Comparison of ENCODE assay signal across 22 mouse cellular contexts in the genomic region with DNA sequence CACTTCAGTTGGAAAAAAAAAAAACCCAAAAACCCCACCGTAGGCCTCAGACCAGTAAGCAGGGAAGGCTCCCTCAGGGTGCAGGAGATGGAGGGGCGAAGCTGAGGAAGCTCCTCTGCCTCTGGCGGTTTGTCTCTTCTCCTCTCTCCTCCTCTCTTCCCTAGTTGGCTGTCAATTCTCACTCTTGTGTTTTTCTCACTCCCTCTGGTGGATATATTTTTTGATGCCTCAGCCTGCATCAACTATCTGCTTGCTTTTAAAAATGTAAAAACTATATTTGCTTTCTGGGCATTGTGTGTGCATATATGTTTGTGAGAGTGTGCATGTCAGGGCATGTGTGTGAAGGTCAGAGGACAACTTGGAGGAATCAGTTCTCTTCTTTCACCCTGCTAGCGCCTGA.
DNase-seq lines count a peak whose midpoint lies in the region; ATAC-seq and TF ChIP-seq lines count a peak whose summit lies in the region.
"Had no signal": no experiment of that assay in that cellular context is flagged by ENCODE, and none has a peak within 500 bp of the region (broad histone marks: within the 10 kb centered on the region; RNA-seq: fewer than 3 reads in every experiment).

No protein-coding gene starts in this region.

- no peak overlapping the region; the same call in 1 of the 2 replicates for H3K27ac ChIP-seq in embryonic facial prominence, embryonic 14.5 days (replicated peaks; ENCODE audit: low read depth, low read length)
- H3K27ac ChIP-seq in embryonic facial prominence, embryonic 10.5 days (replicated peaks) = no peak overlapping the region
- no peak overlapping the region for H3K27ac ChIP-seq in kidney, postnatal 0 days
- H3K27ac ChIP-seq in lung, postnatal 0 days (ENCODE audit: low read length) = no peak overlapping the region
- H3K27ac ChIP-seq in stomach, postnatal 0 days (replicated peaks) = no peak overlapping the region
- H3K27ac ChIP-seq: heart, embryonic 15.5 days; hindbrain, embryonic 10.5 days; macrophage; neural tube, embryonic 13.5 days had no signal

- no peaks in the 10 kb centered on the region for H3K36me3 ChIP-seq in embryonic facial prominence, embryonic 14.5 days (ENCODE audit: control insufficient read depth, insufficient read depth, low read length)
- H3K36me3 ChIP-seq in embryonic facial prominence, embryonic 10.5 days (replicated peaks) = no peaks in the 10 kb centered on the region
- H3K36me3 ChIP-seq in kidney, postnatal 0 days (ENCODE audit: insufficient read depth, low read length) = no peaks in the 10 kb centered on the region
- H3K36me3 ChIP-seq in lung, postnatal 0 days (ENCODE audit: insufficient read depth, low read length) = no peaks in the 10 kb centered on the region
- H3K36me3 ChIP-seq in stomach, postnatal 0 days (ENCODE audit: control insufficient read depth, insufficient read depth, low read length) = no peaks in the 10 kb centered on the region
- H3K36me3 ChIP-seq: forebrain, embryonic 10.5 days; hindbrain, embryonic 10.5 days had no signal

- H3K27me3 ChIP-seq in embryonic facial prominence, embryonic 14.5 days (replicated peaks; ENCODE audit: control insufficient read depth, insufficient read depth, low read length) = no peaks in the 10 kb centered on the region
- H3K27me3 ChIP-seq in embryonic facial prominence, embryonic 10.5 days (replicated peaks; ENCODE audit: low read depth, poor library complexity, severe bottlenecking) = peaks cover 27% of the 10 kb centered on the region
- no peaks in the 10 kb centered on the region for H3K27me3 ChIP-seq in kidney, postnatal 0 days (ENCODE audit: insufficient read depth, low read length)
- no peaks in the 10 kb centered on the region for H3K27me3 ChIP-seq in lung, postnatal 0 days (replicated peaks; ENCODE audit: insufficient read depth, low read length)
- H3K27me3 ChIP-seq in stomach, postnatal 0 days (ENCODE audit: control insufficient read depth, insufficient read depth, low read length) = no peaks in the 10 kb centered on the region
- H3K27me3 ChIP-seq: heart, embryonic 15.5 days; neural tube, embryonic 13.5 days had no signal

- H3K9ac ChIP-seq in embryonic facial prominence, embryonic 14.5 days (ENCODE audit: low read depth, low read length) = no peak overlapping the region
- no peak overlapping the region for H3K9ac ChIP-seq in kidney, postnatal 0 days (ENCODE audit: low read depth, low read length)
- H3K9ac ChIP-seq in lung, postnatal 0 days (replicated peaks; ENCODE audit: low read depth) = no peak overlapping the region
- no peak overlapping the region for H3K9ac ChIP-seq in stomach, postnatal 0 days (ENCODE audit: low read length)
- H3K9ac ChIP-seq: heart, embryonic 15.5 days; neural tube, embryonic 13.5 days had no signal

- 46% methylated on average over 4 of the region's 4 CpGs for WGBS in embryonic facial prominence, embryonic 14.5 days
- 40% methylated on average over 4 of the region's 4 CpGs for WGBS in embryonic facial prominence, embryonic 10.5 days
- WGBS in kidney, postnatal 0 days = 65% methylated on average over 4 of the region's 4 CpGs
- WGBS in lung, postnatal 0 days = 65% methylated on average over 4 of the region's 4 CpGs
- 65% methylated on average over 4 of the region's 4 CpGs for WGBS in stomach, postnatal 0 days

- no peak overlapping the region for H3K4me2 ChIP-seq in embryonic facial prominence, embryonic 14.5 days (ENCODE audit: low read depth, low read length)
- H3K4me2 ChIP-seq in kidney, postnatal 0 days (ENCODE audit: low read length) = no peak overlapping the region
- H3K4me2 ChIP-seq in lung, postnatal 0 days (replicated peaks; ENCODE audit: low read depth, low read length) = no peak overlapping the region
- no peak overlapping the region for H3K4me2 ChIP-seq in stomach, postnatal 0 days (replicated peaks; ENCODE audit: low read depth)
- H3K4me2 ChIP-seq: heart, embryonic 15.5 days; midbrain, embryonic 11.5 days; neural tube, embryonic 13.5 days had no signal

- H3K4me3 ChIP-seq in embryonic facial prominence, embryonic 14.5 days (ENCODE audit: low read depth, low read length) = no peak overlapping the region
- H3K4me3 ChIP-seq in embryonic facial prominence, embryonic 10.5 days = no peak overlapping the region
- no peak overlapping the region for H3K4me3 ChIP-seq in kidney, postnatal 0 days (replicated peaks; ENCODE audit: low read depth, low read length)
- no peak overlapping the region for H3K4me3 ChIP-seq in lung, postnatal 0 days (ENCODE audit: low read depth, low read length)
- H3K4me3 ChIP-seq in stomach, postnatal 0 days (ENCODE audit: low read depth, low read length) = no peak overlapping the region
- H3K4me3 ChIP-seq: forebrain, embryonic 10.5 days; heart, embryonic 15.5 days; hindbrain, embryonic 10.5 days; neural tube, embryonic 13.5 days had no signal

- DNase-seq in embryonic facial prominence, embryonic 14.5 days (ENCODE audit: low spot score) = peak; percentile 39
- no peak for DNase-seq in embryonic facial prominence, embryonic 10.5 days (ENCODE audit: low spot score)
- DNase-seq in kidney, postnatal 0 days (ENCODE audit: low spot score) = peak; percentile 36
- DNase-seq in kidney, postnatal 4 days = no peak
- DNase-seq in lung, postnatal 0 days (ENCODE audit: low spot score) = no peak
- DNase-seq in lung, postnatal 4 days = no peak
- DNase-seq in stomach, postnatal 0 days (ENCODE audit: low spot score) = no peak
- no peak for DNase-seq in spleen, adult 18-20 months
- DNase-seq: adrenal gland, adult 2 months; cerebellum, adult 9-10 months; gastrocnemius, postnatal 10 days; heart, adult 18-20 months; kidney, adult 8-10 months; kidney, postnatal 25 days; right cerebral cortex, adult 18-20 months; thymus, postnatal 36 days had no signal

- no peaks in the 10 kb centered on the region for H3K9me3 ChIP-seq in embryonic facial prominence, embryonic 14.5 days (ENCODE audit: control insufficient read depth, low read length)
- no peaks in the 10 kb centered on the region for H3K9me3 ChIP-seq in embryonic facial prominence, embryonic 10.5 days
- H3K9me3 ChIP-seq in kidney, postnatal 0 days (replicated peaks; ENCODE audit: low read length) = no peaks in the 10 kb centered on the region
- no peaks in the 10 kb centered on the region for H3K9me3 ChIP-seq in lung, postnatal 0 days (ENCODE audit: low read length)
- H3K9me3 ChIP-seq in stomach, postnatal 0 days (ENCODE audit: control insufficient read depth, low read length) = no peaks in the 10 kb centered on the region
- H3K9me3 ChIP-seq: forebrain, embryonic 10.5 days; heart, embryonic 15.5 days; hindbrain, embryonic 10.5 days; neural tube, embryonic 13.5 days had no signal

- ATAC-seq in embryonic facial prominence, embryonic 14.5 days (ENCODE audit: low read depth) = no peak
- ATAC-seq in kidney, postnatal 0 days (replicated peaks; ENCODE audit: low FRiP score, low read depth) = no peak
- ATAC-seq in lung, postnatal 0 days = no peak
- no peak for ATAC-seq in stomach, postnatal 0 days (ENCODE audit: low FRiP score, low TSS enrichment)

- TF ChIP-seq CTCF in kidney, postnatal 0 days (IDR thresholded peaks at IDR 0.05; ENCODE audit: low read depth) = peak; percentile 56
- peak; percentile 37 for TF ChIP-seq CTCF in lung, postnatal 0 days (IDR thresholded peaks at IDR 0.05)
- peak; percentile 63 for TF ChIP-seq CTCF in stomach, postnatal 0 days (IDR thresholded peaks at IDR 0.05; ENCODE audit: low read depth)

- no peak for TF ChIP-seq EP300 in lung, postnatal 0 days (IDR thresholded peaks at IDR 0.05)
- TF ChIP-seq EP300 in stomach, postnatal 0 days (optimal IDR thresholded peaks at IDR 0.05) = no peak

- no peaks in the 10 kb centered on the region for H3K4me1 ChIP-seq in embryonic facial prominence, embryonic 14.5 days (ENCODE audit: control insufficient read depth, insufficient read depth, low read length)
- H3K4me1 ChIP-seq in embryonic facial prominence, embryonic 10.5 days = peaks cover 32% of the 10 kb centered on the region
- H3K4me1 ChIP-seq in kidney, postnatal 0 days (replicated peaks; ENCODE audit: insufficient read depth, low read length) = no peaks in the 10 kb centered on the region
- no peaks in the 10 kb centered on the region for H3K4me1 ChIP-seq in lung, postnatal 0 days (ENCODE audit: insufficient read depth, low read depth, low read length)
- H3K4me1 ChIP-seq in stomach, postnatal 0 days (replicated peaks; ENCODE audit: control insufficient read depth, insufficient read depth) = no peaks in the 10 kb centered on the region

Comparison
In these comparisons a context has a peak if more than half of its experiments do, and no peak if none do; other contexts are left out.
1. DNase-seq: peak in embryonic facial prominence, embryonic 14.5 days (single experiment) and kidney, postnatal 0 days (single experiment); none in embryonic facial prominence, embryonic 10.5 days (single experiment), kidney, postnatal 4 days (0 of 2), lung, postnatal 0 days (single experiment), lung, postnatal 4 days (0 of 2), stomach, postnatal 0 days (single experiment) and spleen, adult 18-20 months (0 of 2).
2. Peak in every context shown above with its lines, with median percentiles within 50 percentile points of each other: CTCF ChIP-seq.